ENCODE assay signal across 23 mouse cellular contexts in the genomic region with DNA sequence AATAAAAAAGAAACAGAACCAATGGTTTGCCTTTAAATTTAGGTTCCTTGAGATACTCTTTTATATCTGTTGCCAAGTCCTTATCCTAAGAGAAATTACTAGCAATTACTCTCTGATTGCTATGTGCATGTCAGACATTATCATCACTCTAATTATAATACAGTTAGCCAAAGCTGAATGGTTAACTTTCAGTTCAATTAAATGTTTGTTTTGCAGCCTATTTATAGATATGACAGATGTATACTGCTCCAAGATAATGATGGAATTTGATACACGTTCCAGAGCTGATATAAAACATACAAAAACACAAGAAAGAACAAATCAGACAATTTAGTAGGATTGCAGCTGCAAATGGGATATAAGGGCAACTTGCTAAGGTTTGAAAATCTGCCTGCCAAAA.
DNase-seq lines count a peak whose midpoint lies in the region; ATAC-seq and TF ChIP-seq lines count a peak whose summit lies in the region.
"Had no signal": no experiment of that assay in that cellular context is flagged by ENCODE, and none has a peak within 500 bp of the region (broad histone marks: within the 10 kb centered on the region; RNA-seq: fewer than 3 reads in every experiment).

No protein-coding gene starts in this region.

- WGBS in forebrain, embryonic 14.5 days, result 63% methylated on average over 1 of the region's 1 CpGs
- 95% methylated on average over 1 of the region's 1 CpGs for WGBS in forebrain, embryonic 11.5 days
- WGBS in forebrain, embryonic 16.5 days, result 65% methylated on average over 1 of the region's 1 CpGs
- 72% methylated on average over 1 of the region's 1 CpGs for WGBS in forebrain, embryonic 12.5 days

- no peak for TF ChIP-seq CTCF in layer of hippocampus, adult 2 months (conservative IDR thresholded peaks at IDR 0.05)
- TF ChIP-seq CTCF in brain, embryonic 14.5 days (IDR thresholded peaks at IDR 0.05; ENCODE audit: borderline replicate concordance, extremely low read depth, insufficient read depth, insufficient read length), result no peak

- H3K27ac ChIP-seq in forebrain, embryonic 14.5 days (ENCODE audit: low read depth, low read length), result no peak overlapping the region
- H3K27ac ChIP-seq in forebrain, embryonic 11.5 days (ENCODE audit: low read depth, low read length), result no peak overlapping the region
- H3K27ac ChIP-seq in forebrain, embryonic 16.5 days (ENCODE audit: low read length), result no peak overlapping the region
- no peak overlapping the region for H3K27ac ChIP-seq in forebrain, embryonic 12.5 days
- H3K27ac ChIP-seq in layer of hippocampus, adult 2 months, result 0 out of 2 replicates have a peak overlapping the region, but pooled peaks have one; percentile 21
- H3K27ac ChIP-seq: embryonic facial prominence, embryonic 10.5 days; embryonic facial prominence, embryonic 12.5 days had no signal

- no peaks in the 10 kb centered on the region for H3K9me3 ChIP-seq in forebrain, embryonic 14.5 days (replicated peaks; ENCODE audit: control insufficient read depth, low read length)
- H3K9me3 ChIP-seq in forebrain, embryonic 11.5 days (ENCODE audit: control insufficient read depth, low read length), result no peaks in the 10 kb centered on the region
- no peaks in the 10 kb centered on the region for H3K9me3 ChIP-seq in forebrain, embryonic 16.5 days (ENCODE audit: control insufficient read depth, low read length)
- H3K9me3 ChIP-seq in forebrain, embryonic 12.5 days, result no peaks in the 10 kb centered on the region
- H3K9me3 ChIP-seq: embryonic facial prominence, embryonic 10.5 days; embryonic facial prominence, embryonic 12.5 days; G1E had no signal

- H3K36me3 ChIP-seq in forebrain, embryonic 14.5 days (ENCODE audit: control insufficient read depth, insufficient read depth, low read length), result 0 out of 2 replicates have a peak, but pooled peaks cover 2% of the 10 kb centered on the region
- H3K36me3 ChIP-seq in forebrain, embryonic 11.5 days (ENCODE audit: control insufficient read depth, insufficient read depth, low read length), result no peaks in the 10 kb centered on the region
- no peaks in the 10 kb centered on the region for H3K36me3 ChIP-seq in forebrain, embryonic 16.5 days (ENCODE audit: control insufficient read depth, insufficient read depth)
- no peaks in the 10 kb centered on the region for H3K36me3 ChIP-seq in forebrain, embryonic 12.5 days (replicated peaks)
- H3K36me3 ChIP-seq: embryonic facial prominence, embryonic 12.5 days had no signal

- H3K4me3 ChIP-seq in forebrain, embryonic 14.5 days (ENCODE audit: low read depth, low read length), result no peak overlapping the region
- no peak overlapping the region for H3K4me3 ChIP-seq in forebrain, embryonic 11.5 days (ENCODE audit: low read depth, low read length)
- no peak overlapping the region for H3K4me3 ChIP-seq in forebrain, embryonic 16.5 days (replicated peaks; ENCODE audit: low read length)
- no peak overlapping the region for H3K4me3 ChIP-seq in forebrain, embryonic 12.5 days (replicated peaks)
- no peak overlapping the region for H3K4me3 ChIP-seq in layer of hippocampus, adult 2 months
- H3K4me3 ChIP-seq: embryonic facial prominence, embryonic 10.5 days; embryonic facial prominence, embryonic 12.5 days had no signal

- H3K4me1 ChIP-seq in forebrain, embryonic 14.5 days (ENCODE audit: control insufficient read depth, insufficient read depth, low read length), result no peaks in the 10 kb centered on the region
- H3K4me1 ChIP-seq in forebrain, embryonic 11.5 days (replicated peaks; ENCODE audit: control insufficient read depth, insufficient read depth, low read length), result no peaks in the 10 kb centered on the region
- H3K4me1 ChIP-seq in forebrain, embryonic 16.5 days (replicated peaks; ENCODE audit: control insufficient read depth, insufficient read depth, low read length), result no peaks in the 10 kb centered on the region
- H3K4me1 ChIP-seq in forebrain, embryonic 12.5 days, result no peaks in the 10 kb centered on the region
- H3K4me1 ChIP-seq: embryonic facial prominence, embryonic 10.5 days; embryonic facial prominence, embryonic 12.5 days had no signal

- ATAC-seq in forebrain, embryonic 14.5 days, result peak; percentile 23; the same call in 1 of the 2 replicates
- no peak for ATAC-seq in forebrain, embryonic 11.5 days (replicated peaks; ENCODE audit: low FRiP score)
- peak; percentile 65 for ATAC-seq in forebrain, embryonic 16.5 days
- ATAC-seq in forebrain, embryonic 12.5 days (ENCODE audit: low FRiP score), result no peak
- ATAC-seq: activated CD4-positive, CD25-positive, alpha-beta regulatory T cell, adult 4 months; CD4-positive, CD25-positive, alpha-beta regulatory T cell, adult 4 months; Patski had no signal

- H3K27me3 ChIP-seq in forebrain, embryonic 14.5 days (replicated peaks; ENCODE audit: control insufficient read depth, insufficient read depth, low read length), result no peaks in the 10 kb centered on the region
- H3K27me3 ChIP-seq in forebrain, embryonic 11.5 days (ENCODE audit: control insufficient read depth, insufficient read depth, low read length), result no peaks in the 10 kb centered on the region
- H3K27me3 ChIP-seq in forebrain, embryonic 16.5 days (replicated peaks; ENCODE audit: control insufficient read depth, insufficient read depth, low read length), result no peaks in the 10 kb centered on the region
- H3K27me3 ChIP-seq in forebrain, embryonic 12.5 days, result no peaks in the 10 kb centered on the region
- H3K27me3 ChIP-seq: CH12.LX; embryonic facial prominence, embryonic 12.5 days; Patski had no signal

- no peak overlapping the region for H3K4me2 ChIP-seq in forebrain, embryonic 14.5 days (ENCODE audit: low read length)
- H3K4me2 ChIP-seq in forebrain, embryonic 11.5 days (ENCODE audit: low read depth, low read length, severe bottlenecking), result no peak overlapping the region
- H3K4me2 ChIP-seq in forebrain, embryonic 16.5 days (ENCODE audit: low read length), result no peak overlapping the region
- no peak overlapping the region for H3K4me2 ChIP-seq in forebrain, embryonic 12.5 days
- H3K4me2 ChIP-seq: embryonic facial prominence, embryonic 12.5 days had no signal

- H3K9ac ChIP-seq in forebrain, embryonic 14.5 days (ENCODE audit: low read length), result no peak overlapping the region
- no peak overlapping the region for H3K9ac ChIP-seq in forebrain, embryonic 11.5 days (ENCODE audit: low read length)
- H3K9ac ChIP-seq in forebrain, embryonic 16.5 days (replicated peaks; ENCODE audit: low read depth, low read length), result no peak overlapping the region
- H3K9ac ChIP-seq in forebrain, embryonic 12.5 days, result no peak overlapping the region
- H3K9ac ChIP-seq: embryonic facial prominence, embryonic 12.5 days had no signal

- TF ChIP-seq POLR2A in brain, embryonic 14.5 days (IDR thresholded peaks at IDR 0.05; ENCODE audit: borderline replicate concordance, extremely low read depth, insufficient read depth, insufficient read length, poor library complexity, severe bottlenecking), result no peak

- peak; percentile 2 for DNase-seq in forebrain, embryonic 14.5 days (ENCODE audit: low spot score)
- DNase-seq in forebrain, embryonic 11.5 days (ENCODE audit: low spot score), result no peak
- no peak for DNase-seq in layer of hippocampus, adult 2 months (ENCODE audit: low spot score in 2 of 2)
- no peak for DNase-seq in layer of hippocampus, adult 11-12 months (ENCODE audit: low spot score)
- peak; percentile 5 for DNase-seq in brain, embryonic 14.5 days (ENCODE audit: low read depth)
- DNase-seq: adrenal gland, adult 2 months; adrenal gland, postnatal 10 days; adrenal gland, postnatal 25 days; B cell, adult 2 months; cerebellum, adult 11-12 months; cerebellum, adult 2 months; cerebellum, adult 9-10 months; cerebellum, postnatal 10 days; cerebellum, postnatal 25 days had no signal

Comparison
In these comparisons a context has a peak if more than half of its experiments do, and no peak if none do; other contexts are left out.
1. ATAC-seq: peak in forebrain, embryonic 14.5 days (single experiment) and forebrain, embryonic 16.5 days (single experiment); none in forebrain, embryonic 11.5 days (single experiment) and forebrain, embryonic 12.5 days (single experiment).
2. DNase-seq: peak in forebrain, embryonic 14.5 days (single experiment) and brain, embryonic 14.5 days (single experiment); none in forebrain, embryonic 11.5 days (single experiment), layer of hippocampus, adult 2 months (0 of 2) and layer of hippocampus, adult 11-12 months (single experiment).